Mouse (Mus musculus) ES-Bruce4 (cell line): ENCODE measurements around the gene Srebf1. TPM values are rescaled to one million over a fixed set of nuclear protein-coding genes. Genes with fewer than 3 reads are reported as not detected.

ENCODE experiments used
- H3K27ac ChIP-seq: 2 replicates; pipeline ENCODE4 v1.5.1; 2012; ENCODE audit warnings: low read length, inconsistent platforms; ENCODE audit not compliant: insufficient read depth
- H3K27me3 ChIP-seq: 2 replicates; pipeline ENCODE4 v1.6.1; 2012; ENCODE audit warnings: mild to moderate bottlenecking, low read length, inconsistent platforms; ENCODE audit not compliant: control insufficient read depth, poor library complexity, insufficient read depth, severe bottlenecking
- H3K36me3 ChIP-seq: 2 replicates; pipeline ENCODE4 v1.6.1; 2012; ENCODE audit warnings: inconsistent platforms, mild to moderate bottlenecking, low read length, moderate library complexity; ENCODE audit not compliant: control insufficient read depth, poor library complexity, insufficient read depth, severe bottlenecking
- H3K4me1 ChIP-seq: one replicate; pipeline ENCODE4 v1.8.1; 2011; ENCODE audit warnings: low read length; ENCODE audit not compliant: control insufficient read depth, insufficient read depth
- H3K4me3 ChIP-seq: 2 replicates; pipeline ENCODE4 v1.5.1; 2011; ENCODE audit warnings: low read depth, mild to moderate bottlenecking, low read length
- H3K9ac ChIP-seq: 2 replicates; pipeline ENCODE4 v1.6.1; 2012; ENCODE audit warnings: low read depth, mild to moderate bottlenecking, inconsistent platforms; ENCODE audit not compliant: poor library complexity, severe bottlenecking
- H3K9me3 ChIP-seq: replicated peaks from 2 replicates; pipeline ENCODE4 v1.6.1; 2012; ENCODE audit warnings: mild to moderate bottlenecking, low read length, inconsistent platforms; ENCODE audit not compliant: control insufficient read depth, poor library complexity, insufficient read depth, severe bottlenecking
- CTCF ChIP-seq: IDR thresholded peaks from one replicate; pipeline ENCODE4 v1.8.1; 2011; ENCODE audit warnings: low read depth, low read length
- EP300 ChIP-seq: IDR thresholded peaks from 2 replicates; pipeline ENCODE4 v1.6.1; 2011; ENCODE audit warnings: low read depth, low read length; ENCODE audit not compliant: insufficient read depth
- POLR2A ChIP-seq: IDR thresholded peaks from one replicate; pipeline ENCODE4 v1.8.1; 2011; ENCODE audit warnings: low read length; ENCODE audit not compliant: insufficient read depth
- polyA plus RNA-seq: library from polyadenylated mRNA; stranded (reverse); fragments of >200 nt; gene quantifications from 2 replicates; pipeline ENCODE4 v1.2.4, GENCODE M21; 2011; ENCODE audit warnings: low read depth; ENCODE audit not compliant: missing spikeins, insufficient read depth, insufficient read length

Srebf1 gene
- polyA plus RNA-seq, 1 experiment = 68.6 TPM

GRCm38 (mm10) chr11:60222085-60222468, 304 bp downstream of the Srebf1 start:
- Histone ChIP-seq H3K27me3 (no peaks in the 10 kb centered on the region), H3K27ac (peak overlapping the region; percentile 46), H3K9ac (peak overlapping the region; percentile 74), H3K4me3 (peak overlapping the region; percentile 68), H3K9me3 (no peaks in the 10 kb centered on the region), H3K36me3 (peaks cover 4% of the 10 kb centered on the region; the same call in 1 of the 2 replicates), H3K4me1 (peaks cover 2% of the 10 kb centered on the region)
- TF ChIP-seq EP300 (no peak), POLR2A (no peak), CTCF (no peak)

GRCm38 (mm10) chr11:60221425-60221824, 956 bp downstream of the Srebf1 start:
- peak overlapping the region; percentile 74 for H3K9ac ChIP-seq
- peaks cover 4% of the 10 kb centered on the region; the same call in 1 of the 2 replicates for H3K36me3 ChIP-seq
- peaks cover 2% of the 10 kb centered on the region for H3K4me1 ChIP-seq
- no peaks in the 10 kb centered on the region for H3K9me3 ChIP-seq
- peak overlapping the region; percentile 68; the same call in 1 of the 2 replicates for H3K4me3 ChIP-seq
- H3K27me3 ChIP-seq = no peaks in the 10 kb centered on the region
- TF ChIP-seq POLR2A (no peak), EP300 (no peak), CTCF (no peak)
- no peak overlapping the region for H3K27ac ChIP-seq

- no peaks in the 10 kb centered on the region for H3K9me3 ChIP-seq
- peaks cover 2% of the 10 kb centered on the region for H3K4me1 ChIP-seq
- H3K36me3 ChIP-seq = peaks cover 4% of the 10 kb centered on the region; the same call in 1 of the 2 replicates
- no peaks in the 10 kb centered on the region for H3K27me3 ChIP-seq
- no peak overlapping the region for H3K27ac ChIP-seq
- peak; percentile 18 for TF ChIP-seq POLR2A
- TF ChIP-seq CTCF = no peak
- peak overlapping the region; percentile 80 for H3K4me3 ChIP-seq
- peak overlapping the region; percentile 70 for H3K9ac ChIP-seq
These were observed 2.0 kb downstream of the Srebf1 start for GRCm38 (mm10) chr11:60220291-60220804.

- Histone ChIP-seq H3K27me3 (no peaks in the 10 kb centered on the region), H3K4me1 (peaks cover 2% of the 10 kb centered on the region), H3K36me3 (peaks cover 4% of the 10 kb centered on the region; the same call in 1 of the 2 replicates), H3K9me3 (no peaks in the 10 kb centered on the region), H3K4me3 (peak overlapping the region; percentile 80), H3K27ac (0 out of 2 replicates have a peak overlapping the region, but pooled peaks have one; percentile 16), H3K9ac (peak overlapping the region; percentile 70)
- TF ChIP-seq POLR2A (no peak), EP300 (no peak), CTCF (no peak)
These were observed 2.8 kb downstream of the Srebf1 start for GRCm38 (mm10) chr11:60219609-60220008.

GRCm38 (mm10) chr11:60217467-60217866, 4.9 kb downstream of the Srebf1 start:
- H3K9ac ChIP-seq = no peak overlapping the region
- peaks cover 7% of the 10 kb centered on the region for H3K4me1 ChIP-seq
- H3K36me3 ChIP-seq = peaks cover 4% of the 10 kb centered on the region; the same call in 1 of the 2 replicates
- no peak overlapping the region for H3K4me3 ChIP-seq
- no peak for TF ChIP-seq CTCF
- TF ChIP-seq EP300 = no peak
- TF ChIP-seq POLR2A = no peak
- no peak overlapping the region for H3K27ac ChIP-seq
- H3K27me3 ChIP-seq = no peaks in the 10 kb centered on the region
- no peaks in the 10 kb centered on the region for H3K9me3 ChIP-seq

GRCm38 (mm10) chr11:60216671-60217070, 5.7 kb downstream of the Srebf1 start:
- no peak overlapping the region for H3K27ac ChIP-seq

More at GRCm38 (mm10) chr11:60216671-60217070, 5.7 kb downstream of the Srebf1 start:
- H3K4me1 ChIP-seq = peaks cover 12% of the 10 kb centered on the region
- no peak for TF ChIP-seq EP300
- no peak for TF ChIP-seq POLR2A
- no peak for TF ChIP-seq CTCF
- H3K9ac ChIP-seq = no peak overlapping the region
- no peaks in the 10 kb centered on the region for H3K27me3 ChIP-seq
- peaks cover 4% of the 10 kb centered on the region; the same call in 1 of the 2 replicates for H3K36me3 ChIP-seq
- no peak overlapping the region for H3K4me3 ChIP-seq
- H3K9me3 ChIP-seq = no peaks in the 10 kb centered on the region
